Mouse (Mus musculus): ENCODE results near the gene Crk.

Crk gene

GRCm38 (mm10) chr11:75737806-75738476 lies 58.9 kb downstream of the Crk start:
- in situ Hi-C loops (cut with MboI, MseI), result loop anchor here in 1 of 2 experiments (5.0 kb wide), 1 partner anchor 106 kb away; the partner anchor contains the start of gene Inpp5k

DNA sequence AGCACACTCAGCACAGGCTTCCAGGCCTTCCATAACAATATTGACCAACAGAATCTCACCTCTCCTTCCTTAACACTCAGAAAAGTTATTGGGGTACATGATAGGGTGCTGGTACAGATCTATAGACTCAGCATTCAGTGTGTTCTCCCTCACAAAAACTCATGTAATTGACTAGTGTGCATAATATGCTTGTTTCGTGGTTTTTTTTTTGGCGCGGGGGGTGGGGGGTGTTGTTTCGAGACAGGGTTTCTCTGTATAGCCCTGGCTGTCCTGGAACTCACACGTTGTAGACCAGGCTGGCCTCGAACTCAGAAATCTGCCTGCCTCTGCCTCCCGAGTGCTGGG lies 59.4 kb downstream of the Crk start:
- in situ Hi-C loops (cut with MboI, MseI), result loop anchor here in 1 of 2 experiments (5.0 kb wide), 1 partner anchor 106 kb away; the partner anchor contains the start of gene Inpp5k

DNA sequence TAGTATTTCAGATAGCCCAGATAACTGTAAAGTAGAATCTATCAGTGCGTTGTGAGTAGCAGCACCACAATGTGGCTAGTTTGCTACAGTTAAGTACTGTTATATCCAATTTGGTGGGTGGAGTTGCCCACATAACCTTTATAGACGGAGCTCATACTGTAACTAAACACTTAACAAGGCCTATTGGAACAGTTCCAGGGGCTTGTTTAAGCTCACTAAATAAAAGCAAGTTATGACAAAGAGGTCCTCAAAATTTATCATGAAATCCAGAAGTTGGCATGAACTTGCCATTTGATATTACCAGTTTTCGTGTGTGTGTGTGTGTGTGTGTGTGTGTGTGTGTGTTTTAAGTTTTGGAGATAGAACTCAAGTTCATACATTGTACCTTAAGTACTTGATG lies 61.1 kb downstream of the Crk start:
- in situ Hi-C loops (cut with MboI, MseI), result no loop called here

GRCm38 (mm10) chr11:75741615-75742014 lies 62.6 kb downstream of the Crk start:
- in situ Hi-C loops (cut with MboI, MseI), result no loop called here

DNA sequence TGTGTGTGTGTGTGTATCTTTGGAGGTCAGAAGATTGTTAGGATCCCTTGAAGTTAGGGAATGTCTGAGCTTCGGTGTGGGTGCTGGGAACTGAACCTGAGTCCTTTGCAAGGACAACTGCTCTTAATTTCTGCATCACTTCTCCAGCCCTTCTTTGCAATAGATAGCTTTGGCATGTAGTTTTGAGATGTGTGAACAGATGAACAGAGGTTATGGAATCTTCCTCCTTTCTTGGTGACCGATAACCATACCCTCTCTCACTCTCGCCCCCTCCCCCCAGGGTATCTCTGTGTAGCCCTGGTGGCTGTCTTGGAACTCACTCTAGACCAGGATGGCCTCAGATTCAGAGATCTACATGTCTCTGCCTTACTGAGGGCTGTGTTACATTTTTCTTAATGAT lies 65.7 kb downstream of the Crk start:
- in situ Hi-C loops (cut with MboI, MseI), result no loop called here

GRCm38 (mm10) chr11:75750537-75750936 lies 71.5 kb downstream of the Crk start:
- in situ Hi-C loops (cut with MboI, MseI), result loop anchor here in 1 of 2 experiments (10.0 kb wide), 1 partner anchor 916 kb away; the partner anchor contains the start of gene Mnt

DNA sequence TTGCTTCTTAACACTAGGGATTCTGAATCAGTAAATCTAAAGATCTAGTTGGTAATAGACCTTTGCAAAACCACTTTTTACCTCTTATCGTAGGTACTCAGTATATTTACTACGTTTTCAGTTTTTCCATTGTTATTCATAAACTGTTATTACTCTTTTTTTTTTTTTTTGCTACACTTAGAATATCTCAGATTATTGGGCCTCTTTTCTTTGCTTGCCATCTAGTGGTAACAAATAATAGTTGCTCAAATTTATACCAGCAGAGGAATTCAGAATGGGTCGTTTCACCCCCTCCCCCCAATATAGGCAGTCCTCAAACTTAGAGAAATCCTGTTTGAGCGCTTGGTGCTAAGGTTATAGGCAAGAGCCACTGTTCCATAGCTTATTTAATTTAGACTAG lies 72.0 kb downstream of the Crk start:
- in situ Hi-C loops (cut with MboI, MseI), result loop anchor here in 1 of 2 experiments (10.0 kb wide), 1 partner anchor 916 kb away; the partner anchor contains the start of gene Mnt

All from T-helper 17 cell (primary cell).